Mouse (Mus musculus): ENCODE results near the gene Gm1140.
"Not testable (repeated sequence)": the region's sequence is repeated elsewhere in the genome, so short reads cannot be mapped to it uniquely, and the experiment has no call there.

The Gm1140 gene

GRCm38 (mm10) chrX:67693462-67693861, at the start of gene Gm1140:
Gene Gm1140 (minus strand): TSS chrX:67693562.
- DNase-seq (ENCODE audit: low read depth) = not testable (repeated sequence)

GRCm38 (mm10) chrX:67695398-67695797, 2.0 kb upstream of the Gm1140 start, which contains the start of gene Gm14692:
Gene Gm14692 (plus strand): TSS chrX:67695698.
- not testable (repeated sequence) for DNase-seq (ENCODE audit: low read depth)

Data from c-Kit-positive CD71-positive TER-119-negative erythroid progenitor cells, embryonic 14.5 days (primary cell).